Mouse (Mus musculus): ENCODE measurements around the gene Nrxn3.
A peak's percentile ranks its signal among the peaks of the same experiment; 100 is the strongest.

Nrxn3 gene

GRCm38 (mm10) chr12:89174306-89175159 lies 451.9 kb downstream of the Nrxn3 start:
- DNase-seq (ENCODE audit: low read depth, low spot score) = no peak

GRCm38 (mm10) chr12:89179970-89180666 lies 457.4 kb downstream of the Nrxn3 start:
- DNase-seq (ENCODE audit: low read depth, low spot score) = no peak

GRCm38 (mm10) chr12:89181157-89181561 lies 458.5 kb downstream of the Nrxn3 start:
- no peak for DNase-seq (ENCODE audit: low read depth, low spot score)

- DNase-seq (ENCODE audit: low read depth, low spot score) = no peak
These were observed 476.3 kb downstream of the Nrxn3 start for GRCm38 (mm10) chr12:89198764-89199525.

GRCm38 (mm10) chr12:89211608-89212007 lies 488.9 kb downstream of the Nrxn3 start:
- no peak for DNase-seq (ENCODE audit: low read depth, low spot score)

- no peak for DNase-seq (ENCODE audit: low read depth, low spot score)
These were observed 517.1 kb downstream of the Nrxn3 start for GRCm38 (mm10) chr12:89239826-89240225.

GRCm38 (mm10) chr12:89241554-89241953 lies 518.9 kb downstream of the Nrxn3 start:
- DNase-seq (ENCODE audit: low read depth, low spot score) = no peak

- DNase-seq (ENCODE audit: low read depth, low spot score) = no peak
These were observed 519.8 kb downstream of the Nrxn3 start for GRCm38 (mm10) chr12:89242476-89242875.

- no peak for DNase-seq (ENCODE audit: low read depth, low spot score)
These were observed 532.7 kb downstream of the Nrxn3 start for GRCm38 (mm10) chr12:89255275-89255892.

- no peak for DNase-seq (ENCODE audit: low read depth, low spot score)
These were observed 536.2 kb downstream of the Nrxn3 start for GRCm38 (mm10) chr12:89258879-89259278.

- no peak for DNase-seq (ENCODE audit: low read depth, low spot score)
These were observed 537.4 kb downstream of the Nrxn3 start for GRCm38 (mm10) chr12:89260076-89260475.

GRCm38 (mm10) chr12:89262261-89262660 lies 539.6 kb downstream of the Nrxn3 start:
- DNase-seq (ENCODE audit: low read depth, low spot score) = no peak

GRCm38 (mm10) chr12:89282362-89283343 lies 560.0 kb downstream of the Nrxn3 start:
- no peak for DNase-seq (ENCODE audit: low read depth, low spot score)

- no peak for DNase-seq (ENCODE audit: low read depth, low spot score)
These were observed 561.7 kb downstream of the Nrxn3 start for GRCm38 (mm10) chr12:89284412-89284811.

- DNase-seq (ENCODE audit: low read depth, low spot score) = no peak
These were observed 564.4 kb downstream of the Nrxn3 start for GRCm38 (mm10) chr12:89287037-89287436.

GRCm38 (mm10) chr12:89289589-89290274 lies 567.1 kb downstream of the Nrxn3 start:
- no peak for DNase-seq (ENCODE audit: low read depth, low spot score)

GRCm38 (mm10) chr12:89290736-89291574 lies 568.3 kb downstream of the Nrxn3 start:
- no peak for DNase-seq (ENCODE audit: low read depth, low spot score)

GRCm38 (mm10) chr12:89302011-89302410 lies 579.3 kb downstream of the Nrxn3 start:
- peak; percentile 10 for DNase-seq (ENCODE audit: low read depth, low spot score)

- no peak for DNase-seq (ENCODE audit: low read depth, low spot score)
These were observed 587.5 kb downstream of the Nrxn3 start for GRCm38 (mm10) chr12:89310200-89310599.

All from CD4-positive helper T cell, adult 2 months (primary cell).